ENCODE assay signal across 21 mouse cellular contexts in the genomic region with DNA sequence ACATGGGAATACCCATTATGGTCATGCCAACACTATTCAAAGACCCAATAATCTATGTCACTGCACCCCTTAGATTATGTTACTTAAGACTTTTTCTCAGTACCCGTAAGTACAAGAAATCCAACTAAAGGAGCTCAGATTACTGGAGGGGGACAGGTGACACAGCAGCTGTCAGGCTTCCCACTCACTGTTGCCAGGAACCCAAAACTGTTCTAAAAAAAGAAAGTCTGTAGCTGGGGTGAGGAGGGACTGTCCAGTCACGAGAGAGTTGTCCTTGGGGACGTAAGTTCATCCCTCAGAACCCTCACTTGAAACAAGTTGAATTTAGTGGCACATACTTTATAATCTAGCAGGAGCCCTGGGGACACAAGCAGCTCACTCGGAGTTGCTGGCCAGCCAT. TPM values are rescaled to one million over a fixed set of nuclear protein-coding genes. Genes with fewer than 3 reads are reported as not detected.
DNase-seq lines count a peak whose midpoint lies in the region; ATAC-seq and TF ChIP-seq lines count a peak whose summit lies in the region.
"Had no signal": no experiment of that assay in that cellular context is flagged by ENCODE, and none has a peak within 500 bp of the region (broad histone marks: within the 10 kb centered on the region; RNA-seq: fewer than 3 reads in every experiment).

No protein-coding gene starts in this region.

- no peak for TF ChIP-seq CTCF in kidney, adult 2 months (conservative IDR thresholded peaks at IDR 0.05; ENCODE audit: insufficient read depth, insufficient read length, low read depth, low read length)

- WGBS in kidney, embryonic 15.5 days, result 35% methylated on average over 4 of the region's 4 CpGs
- WGBS in kidney, adult 2 months, result 61% methylated on average over 4 of the region's 4 CpGs
- WGBS in embryonic facial prominence, embryonic 10.5 days, result 55% methylated on average over 4 of the region's 4 CpGs

- H3K4me2 ChIP-seq in kidney, embryonic 15.5 days, result no peak overlapping the region
- H3K4me2 ChIP-seq: hindbrain, embryonic 13.5 days; intestine, embryonic 15.5 days; stomach, embryonic 15.5 days had no signal

- no peaks in the 10 kb centered on the region for H3K27me3 ChIP-seq in kidney, embryonic 15.5 days
- H3K27me3 ChIP-seq in kidney, adult 2 months (replicated peaks; ENCODE audit: control insufficient read depth, insufficient read depth, low read length), result no peaks in the 10 kb centered on the region
- no peaks in the 10 kb centered on the region for H3K27me3 ChIP-seq in embryonic facial prominence, embryonic 10.5 days (replicated peaks; ENCODE audit: low read depth, poor library complexity, severe bottlenecking)
- H3K27me3 ChIP-seq: CH12.LX; hindbrain, embryonic 13.5 days; intestine, embryonic 15.5 days; stomach, embryonic 15.5 days had no signal

- TF ChIP-seq POLR2A in kidney, adult 2 months (IDR thresholded peaks at IDR 0.05; ENCODE audit: low read depth, low read length), result no peak

- ATAC-seq in kidney, embryonic 15.5 days (replicated peaks; ENCODE audit: low FRiP score), result 0 out of 2 replicates have a peak, but pooled peaks have one; percentile 18
- ATAC-seq: intestine, embryonic 15.5 days; liver, postnatal 0 days had no signal

- H3K4me1 ChIP-seq in kidney, embryonic 15.5 days, result peaks cover 7% of the 10 kb centered on the region
- H3K4me1 ChIP-seq in kidney, adult 2 months (ENCODE audit: control insufficient read depth, insufficient read depth, low read length), result no peaks in the 10 kb centered on the region
- peaks cover 26% of the 10 kb centered on the region for H3K4me1 ChIP-seq in embryonic facial prominence, embryonic 10.5 days
- H3K4me1 ChIP-seq: hindbrain, embryonic 13.5 days; intestine, embryonic 15.5 days had no signal

- no peak overlapping the region for H3K27ac ChIP-seq in kidney, embryonic 15.5 days
- H3K27ac ChIP-seq in kidney, adult 2 months (ENCODE audit: insufficient read depth, low read depth, low read length), result no peak overlapping the region
- H3K27ac ChIP-seq in embryonic facial prominence, embryonic 10.5 days (replicated peaks), result 0 out of 2 replicates have a peak overlapping the region, but pooled peaks have one; percentile 10
- H3K27ac ChIP-seq: hindbrain, embryonic 13.5 days; intestine, embryonic 15.5 days; stomach, embryonic 15.5 days had no signal

- DNase-seq in gastrocnemius, postnatal 10 days, result peak; percentile 11
- no peak for DNase-seq in gastrocnemius, postnatal 4 days (ENCODE audit: low spot score in 2 of 2)
- DNase-seq in kidney, adult 2 months, result no peak
- DNase-seq in embryonic facial prominence, embryonic 10.5 days (ENCODE audit: low spot score), result no peak
- peak; percentile 5 to 18 for DNase-seq in heart, postnatal 10 days
- no peak for DNase-seq in Muller cell, postnatal 12 days (ENCODE audit: inconsistent ontology term)
- no peak for DNase-seq in thymus, postnatal 36 days
- DNase-seq: adrenal gland, postnatal 25 days; cerebellum, adult 11-12 months; cerebellum, postnatal 36 days; kidney, postnatal 25 days; liver, postnatal 0 days; lung, postnatal 10 days; midbrain, embryonic 14.5 days; right cerebral cortex, postnatal 25 days; thymus, adult 18-20 months had no signal

- H3K4me3 ChIP-seq in kidney, embryonic 15.5 days (replicated peaks), result no peak overlapping the region
- no peak overlapping the region for H3K4me3 ChIP-seq in kidney, adult 2 months (ENCODE audit: insufficient read depth, low read depth, low read length)
- no peak overlapping the region for H3K4me3 ChIP-seq in embryonic facial prominence, embryonic 10.5 days
- H3K4me3 ChIP-seq: hindbrain, embryonic 13.5 days; intestine, embryonic 15.5 days; stomach, embryonic 15.5 days had no signal

- no peaks in the 10 kb centered on the region for H3K36me3 ChIP-seq in kidney, embryonic 15.5 days
- H3K36me3 ChIP-seq in kidney, adult 2 months (ENCODE audit: control insufficient read depth, insufficient read depth, low read length), result no peaks in the 10 kb centered on the region
- H3K36me3 ChIP-seq in embryonic facial prominence, embryonic 10.5 days (replicated peaks), result no peaks in the 10 kb centered on the region
- H3K36me3 ChIP-seq: hindbrain, embryonic 13.5 days; intestine, embryonic 15.5 days; stomach, embryonic 15.5 days had no signal

- no peak overlapping the region for H3K9ac ChIP-seq in kidney, embryonic 15.5 days
- H3K9ac ChIP-seq: hindbrain, embryonic 13.5 days; intestine, embryonic 15.5 days; liver, postnatal 0 days; stomach, embryonic 15.5 days had no signal

- no peaks in the 10 kb centered on the region for H3K9me3 ChIP-seq in kidney, embryonic 15.5 days (replicated peaks)
- H3K9me3 ChIP-seq in embryonic facial prominence, embryonic 10.5 days, result no peaks in the 10 kb centered on the region
- H3K9me3 ChIP-seq: hindbrain, embryonic 13.5 days; intestine, embryonic 15.5 days; stomach, embryonic 15.5 days had no signal

- intact Hi-C loops in heart, postnatal 10 days (cut with DNase I), result no loop called here

RNA-seq across cellular contexts. Expression of a gene that starts 46.6 kb away (rescaled TPM):
- 10 to 100 TPM; 11.3 to 14.1 TPM for total RNA-seq in gastrocnemius, postnatal 10 days (2021)
- total RNA-seq in gastrocnemius, postnatal 4 days (2021), result 10 to 100 TPM; 40.0 to 40.5 TPM
- polyA plus RNA-seq in kidney, embryonic 15.5 days (2015; fragmentation: Nextera tagmentation; extraction: Ambion mirVana), result 70.2 and 71.6 TPM in 2 replicates
- 7.3 and 12.9 TPM in 2 replicates for polyA plus RNA-seq in kidney, adult 2 months (2012; rRNA removed)
- polyA plus RNA-seq in embryonic facial prominence, embryonic 10.5 days (2016; fragmentation: Nextera tagmentation; extraction: Ambion mirVana), result 83.9 and 84.3 TPM in 2 replicates
- total RNA-seq in heart, postnatal 10 days (2021), result 10 to 100 TPM; 11.3 to 14.4 TPM

RNA-seq across cellular contexts. Expression of a gene that starts 46.8 kb away (rescaled TPM):
- 1 to 10 TPM; 2.6 to 3.9 TPM for total RNA-seq in gastrocnemius, postnatal 10 days (2021)
- 10 to 100 TPM in 1 of 2 experiments, 1 to 10 TPM in 1; 9.7 to 10.2 TPM for total RNA-seq in gastrocnemius, postnatal 4 days (2021)
- 3.2 and 3.7 TPM in 2 replicates for polyA plus RNA-seq in kidney, embryonic 15.5 days (2015; fragmentation: Nextera tagmentation; extraction: Ambion mirVana)
- 0.45 and 0.69 TPM in 2 replicates for polyA plus RNA-seq in kidney, adult 2 months (2012; rRNA removed)
- 4.5 and 4.8 TPM in 2 replicates for polyA plus RNA-seq in embryonic facial prominence, embryonic 10.5 days (2016; fragmentation: Nextera tagmentation; extraction: Ambion mirVana)
- total RNA-seq in heart, postnatal 10 days (2021), result 1 to 10 TPM; 2.8 to 3.1 TPM

Comparison
In these comparisons a context has a peak if more than half of its experiments do, and no peak if none do; other contexts are left out.
1. DNase-seq: peak in gastrocnemius, postnatal 10 days (single experiment) and heart, postnatal 10 days (2 of 2); none in gastrocnemius, postnatal 4 days (0 of 2), kidney, adult 2 months (single experiment), embryonic facial prominence, embryonic 10.5 days (single experiment), Muller cell, postnatal 12 days (single experiment) and thymus, postnatal 36 days (0 of 2).